Comparison of ENCODE assay signal across 8 mouse cellular contexts in genomic region chr8:88362446-88363150, GRCm38 (mm10). TPM values are rescaled to one million over a fixed set of nuclear protein-coding genes. Genes with fewer than 3 reads are reported as not detected.
DNase-seq lines count a peak whose midpoint lies in the region; ATAC-seq and TF ChIP-seq lines count a peak whose summit lies in the region.

No protein-coding gene starts in this region.

- H3K9me3 ChIP-seq in limb, embryonic 10.5 days (replicated peaks): no peaks in the 10 kb centered on the region
- H3K9me3 ChIP-seq in midbrain, embryonic 14.5 days (ENCODE audit: control insufficient read depth, low read length): no peaks in the 10 kb centered on the region

- H3K4me3 ChIP-seq in thymus, adult 2 months (ENCODE audit: control insufficient read depth, insufficient read depth, low read length): peak overlapping the region; percentile 87
- peak overlapping the region; percentile 99 for H3K4me3 ChIP-seq in limb, embryonic 10.5 days
- peak overlapping the region; percentile 94 for H3K4me3 ChIP-seq in midbrain, embryonic 14.5 days (replicated peaks; ENCODE audit: low read depth, low read length)

- H3K4me2 ChIP-seq in midbrain, embryonic 14.5 days (ENCODE audit: low read length): peak overlapping the region; percentile 48

- 0 out of 2 replicates have a peak, but pooled peaks have one; percentile 12 for ATAC-seq in midbrain, embryonic 14.5 days (ENCODE audit: low FRiP score, low TSS enrichment)

- no peak overlapping the region for H3K9ac ChIP-seq in midbrain, embryonic 14.5 days (replicated peaks; ENCODE audit: low read length)

- H3K4me1 ChIP-seq in thymus, adult 2 months (replicated peaks; ENCODE audit: control insufficient read depth, insufficient read depth, low read length): peaks cover 10% of the 10 kb centered on the region
- H3K4me1 ChIP-seq in limb, embryonic 10.5 days: peaks cover 22% of the 10 kb centered on the region
- H3K4me1 ChIP-seq in midbrain, embryonic 14.5 days (ENCODE audit: control insufficient read depth, insufficient read depth, low read length): peaks cover 13% of the 10 kb centered on the region; the same call in 1 of the 2 replicates

- TF ChIP-seq CTCF in thymus, adult 2 months (IDR thresholded peaks at IDR 0.05; ENCODE audit: borderline replicate concordance, control insufficient read depth, extremely low read depth, insufficient read depth, low read length, poor library complexity): no peak

- 16% methylated on average over 11 of the region's 11 CpGs for WGBS in thymus, adult 2 months
- 44% methylated on average over 11 of the region's 11 CpGs for WGBS in limb, embryonic 10.5 days
- WGBS in midbrain, embryonic 14.5 days: 38% methylated on average over 11 of the region's 11 CpGs

- peak overlapping the region; percentile 35 for H3K27ac ChIP-seq in thymus, adult 2 months (ENCODE audit: control insufficient read depth, insufficient read depth, low read length)
- H3K27ac ChIP-seq in limb, embryonic 10.5 days: peak overlapping the region; percentile 99
- H3K27ac ChIP-seq in midbrain, embryonic 14.5 days (replicated peaks; ENCODE audit: low read depth, low read length): no peak overlapping the region

- no peaks in the 10 kb centered on the region for H3K27me3 ChIP-seq in thymus, adult 2 months (ENCODE audit: control insufficient read depth, insufficient read depth, low read length)
- no peaks in the 10 kb centered on the region for H3K27me3 ChIP-seq in limb, embryonic 10.5 days (ENCODE audit: low read depth, poor library complexity, severe bottlenecking)
- no peaks in the 10 kb centered on the region for H3K27me3 ChIP-seq in midbrain, embryonic 14.5 days (ENCODE audit: control insufficient read depth, insufficient read depth, low read length)

- TF ChIP-seq POLR2A in thymus, adult 2 months (IDR thresholded peaks at IDR 0.05; ENCODE audit: control insufficient read depth, extremely low read depth, insufficient read depth, low read length, poor library complexity): no peak

- H3K36me3 ChIP-seq in thymus, adult 2 months (ENCODE audit: control insufficient read depth, insufficient read depth, low read length): peaks cover 17% of the 10 kb centered on the region
- H3K36me3 ChIP-seq in limb, embryonic 10.5 days: peaks cover 22% of the 10 kb centered on the region
- peaks cover 22% of the 10 kb centered on the region for H3K36me3 ChIP-seq in midbrain, embryonic 14.5 days (ENCODE audit: control insufficient read depth, insufficient read depth, low read length)

- no peak for DNase-seq in thymus, adult 2 months
- no peak for DNase-seq in thymus, postnatal 4 days
- DNase-seq in cerebellum, adult 9-10 months: peak; percentile 58
- DNase-seq in heart, adult 9 months (ENCODE audit: low spot score in 2 of 2): peak; percentile 36 to 41
- no peak for DNase-seq in limb, embryonic 10.5 days (ENCODE audit: low spot score)
- no peak for DNase-seq in midbrain, embryonic 14.5 days
- DNase-seq in retina, postnatal 1 day: no peak
- DNase-seq in right cerebral cortex, postnatal 25 days: no peak

RNA-seq across cellular contexts. Expression of gene Brd7, which starts 0.6 kb away (rescaled TPM):
- 27.9 and 34.6 TPM in 2 replicates for polyA plus RNA-seq in thymus, adult 2 months (2012; rRNA removed)
- polyA plus RNA-seq in limb, embryonic 10.5 days (2016; fragmentation: Nextera tagmentation; extraction: Ambion mirVana): 78.8 and 88.8 TPM in 2 replicates
- polyA plus RNA-seq in midbrain, embryonic 14.5 days (2014; fragmentation: Nextera tagmentation; extraction: Ambion mirVana): 60.3 and 82.5 TPM in 2 replicates

Comparison
In these comparisons a context has a peak if more than half of its experiments do, and no peak if none do; other contexts are left out.
1. DNase-seq: peak in cerebellum, adult 9-10 months (single experiment) and heart, adult 9 months (2 of 2); none in thymus, adult 2 months (single experiment), thymus, postnatal 4 days (single experiment), limb, embryonic 10.5 days (single experiment), midbrain, embryonic 14.5 days (single experiment), retina, postnatal 1 day (single experiment) and right cerebral cortex, postnatal 25 days (single experiment).
2. Peak in every context shown above with its lines, with median percentiles within 50 percentile points of each other: H3K4me3 ChIP-seq.